Mouse (Mus musculus) neural tube, embryonic 15.5 days (tissue): ENCODE results near the gene Dao. TPM values are rescaled to one million over a fixed set of nuclear protein-coding genes. Genes with fewer than 3 reads are reported as not detected.

Source experiments
- ATAC-seq: fragments of 200-750 bp; cut with Nextera tagmentation; 2 replicates; pipeline ENCODE4 v1.8.0; 2017; ENCODE audit warnings: mild to moderate bottlenecking, moderate TSS enrichment, moderate library complexity; ENCODE audit not compliant: low FRiP score
- H3K27ac ChIP-seq: fragments of 300-500 bp; sonication (generic); replicated peaks from 2 replicates; pipeline ENCODE4 v1.5.1; 2015; ENCODE audit warnings: mild to moderate bottlenecking, inconsistent platforms
- H3K27me3 ChIP-seq: fragments of 300-500 bp; sonication (generic); replicated peaks from 2 replicates; pipeline ENCODE4 v1.6.1; 2015; ENCODE audit warnings: inconsistent platforms
- H3K36me3 ChIP-seq: fragments of 300-500 bp; sonication (generic); 2 replicates; pipeline ENCODE4 v1.6.1; 2015; ENCODE audit warnings: inconsistent platforms
- H3K4me1 ChIP-seq: fragments of 300-500 bp; sonication (generic); 2 replicates; pipeline ENCODE4 v1.6.1; 2015; ENCODE audit warnings: inconsistent platforms
- H3K4me2 ChIP-seq: fragments of 300-500 bp; sonication (generic); 2 replicates; pipeline ENCODE4 v1.6.1; 2015; ENCODE audit warnings: inconsistent platforms, mild to moderate bottlenecking, moderate library complexity
- H3K4me3 ChIP-seq: fragments of 300-500 bp; sonication (generic); replicated peaks from 2 replicates; pipeline ENCODE4 v1.5.1; 2015; ENCODE audit warnings: mild to moderate bottlenecking, inconsistent platforms
- H3K9ac ChIP-seq: fragments of 300-500 bp; sonication (generic); replicated peaks from 2 replicates; pipeline ENCODE4 v1.6.1; 2015; ENCODE audit warnings: mild to moderate bottlenecking, inconsistent platforms
- H3K9me3 ChIP-seq: fragments of 300-500 bp; sonication (generic); replicated peaks from 2 replicates; pipeline ENCODE4 v1.6.1; 2016; ENCODE audit warnings: inconsistent platforms
- WGBS: fragments of 180-500 bp; shearing (Covaris S2); methylation state at CpG from one replicate; pipeline ENCODE4 v1.1.7; 2015; ENCODE audit warnings: mixed read lengths; 5-methylcytosine and 5-hydroxymethylcytosine counted together
- polyA plus RNA-seq: library from polyadenylated mRNA; unstranded; fragments of >200 nt; fragmentation: Nextera tagmentation; extraction: Ambion mirVana; gene quantifications from 2 replicates; pipeline ENCODE4 v1.2.1, GENCODE M21; 2015

Dao gene
- polyA plus RNA-seq, 1 experiment from 2014 or later = not detected

DNA sequence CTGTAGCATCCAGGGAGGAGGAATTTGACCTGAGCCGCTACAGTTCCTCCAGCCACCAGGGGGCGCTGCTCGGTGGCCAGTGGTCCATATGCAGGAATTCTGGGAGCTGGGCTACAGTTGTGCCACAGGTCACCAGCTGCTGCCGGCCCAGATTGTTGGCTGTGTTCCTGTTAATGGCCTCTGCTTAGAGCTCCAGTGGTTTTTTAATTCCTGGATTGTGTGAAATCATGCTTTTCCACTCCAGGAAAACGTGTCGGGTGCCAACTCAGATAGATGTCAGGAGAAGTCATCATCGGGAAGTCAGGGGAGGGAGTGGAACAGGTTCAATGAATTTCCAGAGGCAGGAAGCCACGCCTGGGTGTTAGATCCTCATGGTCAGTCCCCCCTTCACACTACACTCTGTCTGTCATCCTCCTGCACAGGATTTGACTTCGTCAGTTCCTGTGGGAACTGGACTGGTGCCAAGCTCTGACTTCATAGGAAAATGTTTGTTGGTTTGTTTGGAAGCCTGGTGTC, 48.8 kb downstream of the Dao start:
- no peak overlapping the region for H3K4me3 ChIP-seq
- no peak overlapping the region for H3K27ac ChIP-seq
- no peak overlapping the region for H3K9ac ChIP-seq
- no peaks in the 10 kb centered on the region for H3K9me3 ChIP-seq
- peaks cover 8% of the 10 kb centered on the region; the same call in 1 of the 2 replicates for H3K4me1 ChIP-seq
- WGBS = 31% methylated on average over 9 of the region's 9 CpGs
- peak overlapping the region; percentile 24 for H3K4me2 ChIP-seq
- H3K36me3 ChIP-seq = peaks cover 45% of the 10 kb centered on the region
- H3K27me3 ChIP-seq = no peaks in the 10 kb centered on the region
- no peak for ATAC-seq

DNA sequence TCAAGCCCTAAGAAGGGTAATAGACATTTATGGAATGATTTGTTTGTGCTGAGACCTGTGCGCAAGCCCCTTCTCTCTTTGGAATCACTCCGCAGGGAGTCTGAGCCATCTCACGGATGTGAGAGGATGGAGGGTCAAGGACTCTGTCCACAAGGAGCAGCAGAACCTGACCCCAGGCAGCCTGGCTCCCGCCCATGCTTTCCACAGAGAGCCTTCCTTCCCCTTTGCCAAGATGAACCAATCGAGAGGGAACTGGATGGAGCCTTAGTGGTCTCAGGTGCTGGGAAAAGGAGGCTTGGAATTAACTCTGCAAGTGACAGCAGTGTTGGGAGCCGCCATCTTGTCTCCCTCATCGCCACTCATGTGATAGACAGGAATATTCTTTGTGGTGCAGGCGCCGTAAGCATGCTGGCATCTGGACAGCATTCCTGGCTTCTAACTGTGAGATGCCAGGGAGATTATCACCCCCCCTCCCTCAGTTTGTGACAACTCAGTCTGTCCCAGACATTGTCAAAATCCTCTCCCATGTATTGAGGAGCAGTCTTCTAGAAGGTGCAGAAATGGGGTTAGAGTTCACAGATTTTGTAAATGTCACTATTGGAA, 53.7 kb downstream of the Dao start:
- WGBS = 74% methylated on average over 9 of the region's 9 CpGs
- Histone ChIP-seq H3K36me3 (peaks cover 49% of the 10 kb centered on the region), H3K27ac (no peak overlapping the region), H3K9me3 (no peaks in the 10 kb centered on the region), H3K4me2 (no peak overlapping the region), H3K4me3 (no peak overlapping the region), H3K9ac (no peak overlapping the region), H3K27me3 (no peaks in the 10 kb centered on the region), H3K4me1 (no peaks in the 10 kb centered on the region)
- ATAC-seq = no peak

- H3K9me3 ChIP-seq = no peaks in the 10 kb centered on the region
- WGBS = 53% methylated on average over 7 of the region's 7 CpGs
- no peak overlapping the region for H3K9ac ChIP-seq
- H3K27ac ChIP-seq = no peak overlapping the region
- H3K27me3 ChIP-seq = no peaks in the 10 kb centered on the region
- H3K4me1 ChIP-seq = no peaks in the 10 kb centered on the region
- no peak overlapping the region for H3K4me3 ChIP-seq
- no peak overlapping the region for H3K4me2 ChIP-seq
- H3K36me3 ChIP-seq = peaks cover 40% of the 10 kb centered on the region
- ATAC-seq = no peak
These were observed 58.2 kb downstream of the Dao start for GRCm38 (mm10) chr5:114061675-114062074.

GRCm38 (mm10) chr5:114063958-114064357, 60.5 kb downstream of the Dao start:
- no peak overlapping the region for H3K4me3 ChIP-seq

DNA sequence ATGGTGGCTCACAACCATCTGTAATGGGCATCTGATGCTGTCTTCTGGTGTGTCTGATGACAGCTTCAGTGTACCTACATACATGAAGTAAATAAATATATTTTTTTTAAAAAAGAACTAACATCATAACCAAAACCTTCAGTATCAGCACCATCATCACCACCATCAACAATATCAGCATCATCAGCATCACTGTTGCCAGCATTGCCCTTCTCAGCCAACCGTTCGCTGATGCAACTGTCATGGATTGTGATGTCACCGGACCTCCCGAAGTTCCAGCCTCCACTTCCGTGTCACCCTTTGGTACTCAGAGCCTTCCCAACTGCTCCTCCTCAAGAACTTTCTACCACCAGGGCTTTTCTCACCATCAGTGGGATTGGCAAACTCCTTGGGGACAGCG, 61.7 kb downstream of the Dao start, which contains the start of gene Usp30:
Gene Usp30 (plus strand): TSS at position 301 of the 400 bp plus-strand sequence.
- Histone ChIP-seq H3K9me3 (no peaks in the 10 kb centered on the region), H3K4me1 (no peaks in the 10 kb centered on the region), H3K27me3 (no peaks in the 10 kb centered on the region), H3K36me3 (peaks cover 17% of the 10 kb centered on the region), H3K4me2 (no peak within 1 kb of the TSS), H3K27ac (no peak within 1 kb of the TSS), H3K4me3 (no peak within 1 kb of the TSS), H3K9ac (no peak within 1 kb of the TSS)
- no peak for ATAC-seq
- whole genome bisulfite sequencing = 97% methylated on average over 6 of the region's 6 CpGs

More at GRCm38 (mm10) chr5:114063958-114064357, 60.5 kb downstream of the Dao start:
- no peak overlapping the region for H3K4me2 ChIP-seq
- H3K36me3 ChIP-seq = peaks cover 27% of the 10 kb centered on the region
- no peaks in the 10 kb centered on the region for H3K4me1 ChIP-seq
- H3K9ac ChIP-seq = no peak overlapping the region
- ATAC-seq = no peak
- no peaks in the 10 kb centered on the region for H3K9me3 ChIP-seq
- no peak overlapping the region for H3K27ac ChIP-seq
- no peaks in the 10 kb centered on the region for H3K27me3 ChIP-seq
- WGBS = 36% methylated on average over 4 of the region's 4 CpGs

- Histone ChIP-seq H3K9me3 (0 out of 2 replicates have a peak, but pooled peaks cover 4% of the 10 kb centered on the region), H3K27ac (no peak overlapping the region), H3K36me3 (peaks cover 16% of the 10 kb centered on the region), H3K4me3 (no peak overlapping the region), H3K4me2 (no peak overlapping the region), H3K27me3 (no peaks in the 10 kb centered on the region), H3K4me1 (no peaks in the 10 kb centered on the region), H3K9ac (no peak overlapping the region)
- ATAC-seq = no peak
- WGBS = 61% methylated on average over 6 of the region's 6 CpGs
These were observed 63.1 kb downstream of the Dao start for GRCm38 (mm10) chr5:114066601-114067000.

- Histone ChIP-seq H3K4me2 (no peak overlapping the region), H3K9me3 (0 out of 2 replicates have a peak, but pooled peaks cover 4% of the 10 kb centered on the region), H3K36me3 (peaks cover 15% of the 10 kb centered on the region), H3K27ac (no peak overlapping the region), H3K4me1 (0 out of 2 replicates have a peak, but pooled peaks cover 3% of the 10 kb centered on the region), H3K9ac (no peak overlapping the region), H3K4me3 (no peak overlapping the region), H3K27me3 (no peaks in the 10 kb centered on the region)
- no peak for ATAC-seq
- WGBS = 83% methylated on average over 9 of the region's 9 CpGs
These were observed 64.0 kb downstream of the Dao start for GRCm38 (mm10) chr5:114067543-114067942.

DNA sequence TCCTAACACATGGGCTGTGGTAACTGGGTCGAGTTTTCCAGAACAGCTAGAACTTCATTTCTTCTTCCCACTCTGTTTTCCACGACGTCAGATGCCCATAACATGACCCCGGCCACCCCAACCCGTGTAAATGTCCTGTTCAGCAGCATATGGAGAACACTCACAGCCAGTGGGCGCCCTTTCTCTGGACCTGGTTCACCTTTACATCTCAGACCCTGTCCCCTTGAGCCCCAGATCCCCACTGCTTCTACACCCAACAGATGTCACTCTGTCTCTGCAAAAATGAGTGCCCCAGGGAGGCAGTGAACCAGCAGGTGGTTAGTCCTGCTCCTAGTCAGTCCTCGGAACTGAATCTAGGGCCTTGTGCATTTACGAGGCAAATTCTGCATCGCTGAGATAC, 64.5 kb downstream of the Dao start:
- Histone ChIP-seq H3K9me3 (0 out of 2 replicates have a peak, but pooled peaks cover 4% of the 10 kb centered on the region), H3K4me1 (0 out of 2 replicates have a peak, but pooled peaks cover 3% of the 10 kb centered on the region), H3K36me3 (peaks cover 10% of the 10 kb centered on the region), H3K4me3 (no peak overlapping the region), H3K4me2 (no peak overlapping the region), H3K27me3 (no peaks in the 10 kb centered on the region), H3K27ac (no peak overlapping the region), H3K9ac (no peak overlapping the region)
- no peak for ATAC-seq
- WGBS = 74% methylated on average over 9 of the region's 9 CpGs

GRCm38 (mm10) chr5:114070858-114071257, 67.4 kb downstream of the Dao start:
- 92% methylated on average over 4 of the region's 4 CpGs for WGBS
- H3K27ac ChIP-seq = no peak overlapping the region
- H3K9ac ChIP-seq = no peak overlapping the region
- H3K9me3 ChIP-seq = 0 out of 2 replicates have a peak, but pooled peaks cover 4% of the 10 kb centered on the region
- no peaks in the 10 kb centered on the region for H3K27me3 ChIP-seq
- no peak overlapping the region for H3K4me2 ChIP-seq
- ATAC-seq = no peak
- no peaks in the 10 kb centered on the region; the same call in 1 of the 2 replicates for H3K36me3 ChIP-seq
- H3K4me3 ChIP-seq = no peak overlapping the region
- H3K4me1 ChIP-seq = 0 out of 2 replicates have a peak, but pooled peaks cover 3% of the 10 kb centered on the region

- no peaks in the 10 kb centered on the region for H3K27me3 ChIP-seq
- 53% methylated on average over 2 of the region's 2 CpGs for WGBS
- H3K9me3 ChIP-seq = 0 out of 2 replicates have a peak, but pooled peaks cover 4% of the 10 kb centered on the region
- H3K4me3 ChIP-seq = no peak overlapping the region
- ATAC-seq = no peak
- H3K9ac ChIP-seq = no peak overlapping the region
- no peak overlapping the region for H3K27ac ChIP-seq
- no peak overlapping the region for H3K4me2 ChIP-seq
- peaks cover 5% of the 10 kb centered on the region; the same call in 1 of the 2 replicates for H3K4me1 ChIP-seq
- no peaks in the 10 kb centered on the region; the same call in 1 of the 2 replicates for H3K36me3 ChIP-seq
These were observed 68.8 kb downstream of the Dao start for GRCm38 (mm10) chr5:114072262-114072661.
